Mouse (Mus musculus) megakaryocyte, embryonic 14.5 days (primary cell): ENCODE data around the gene Lrp2bp. TPM values are rescaled to one million over a fixed set of nuclear protein-coding genes. Genes with fewer than 3 reads are reported as not detected.

Experiments
- H3K27me3 ChIP-seq: replicated peaks from 2 replicates; pipeline ENCODE3; 2012; ENCODE audit warnings: inconsistent platforms
- H3K36me3 ChIP-seq: replicated peaks from 2 replicates; pipeline ENCODE3; 2012; ENCODE audit warnings: low read length, inconsistent platforms, mixed read lengths
- H3K4me1 ChIP-seq: 2 replicates; pipeline ENCODE4 v1.6.1; 2012; ENCODE audit warnings: inconsistent platforms
- H3K4me3 ChIP-seq: replicated peaks from 2 replicates; pipeline ENCODE3; 2012; ENCODE audit warnings: moderate library complexity, mild to moderate bottlenecking, inconsistent platforms
- H3K9me3 ChIP-seq: 2 replicates; pipeline ENCODE4 v1.6.1; 2012; ENCODE audit warnings: inconsistent platforms
- FLI1 ChIP-seq: IDR thresholded peaks from 2 replicates; pipeline ENCODE4 v1.6.1; 2012; ENCODE audit warnings: low read length, inconsistent platforms, mixed read lengths
- GATA1 ChIP-seq: IDR thresholded peaks from 3 replicates; pipeline ENCODE4 v1.6.1; 2012; ENCODE audit warnings: mixed read lengths, low read length, inconsistent platforms, borderline replicate concordance
- polyA plus RNA-seq: library from polyadenylated mRNA; stranded (reverse); fragments of >175 nt; gene quantifications from 2 replicates; pipeline ENCODE4 v1.2.3, GENCODE M21; 2012; ENCODE audit warnings: low replicate concordance; ENCODE audit not compliant: insufficient read depth

Lrp2bp gene
- polyA plus RNA-seq, 1 experiment, result 0.11 TPM

- no peak overlapping the region for H3K4me3 ChIP-seq
- no peaks in the 10 kb centered on the region for H3K9me3 ChIP-seq
- TF ChIP-seq FLI1, result no peak
- TF ChIP-seq GATA1, result no peak
- H3K36me3 ChIP-seq, result peaks cover 28% of the 10 kb centered on the region
- H3K27me3 ChIP-seq, result no peaks in the 10 kb centered on the region
- no peaks in the 10 kb centered on the region for H3K4me1 ChIP-seq
These were observed 23.7 kb downstream of the Lrp2bp start for GRCm38 (mm10) chr8:46022758-46023157.

DNA sequence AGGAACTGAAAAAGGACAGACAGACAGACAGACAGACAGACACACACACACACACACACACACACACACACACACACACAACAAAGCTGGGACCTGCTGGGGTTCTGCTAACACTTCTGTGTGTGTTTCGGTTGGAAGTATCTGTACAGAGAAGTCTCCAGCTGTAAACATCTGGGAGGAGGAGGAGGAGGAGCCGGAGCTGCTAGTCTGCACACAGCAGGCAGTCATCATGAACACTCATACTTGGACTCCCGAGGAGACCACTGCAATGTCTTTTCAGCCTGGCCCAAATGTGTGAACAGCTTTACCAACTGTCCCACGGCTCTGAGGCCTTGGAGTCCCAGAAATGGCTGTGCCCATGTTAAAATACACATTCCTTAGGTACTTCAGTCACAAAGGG lies 25.3 kb downstream of the Lrp2bp start:
- TF ChIP-seq GATA1 (no peak), FLI1 (no peak)
- no peaks in the 10 kb centered on the region for H3K27me3 ChIP-seq
- H3K9me3 ChIP-seq, result no peaks in the 10 kb centered on the region
- peaks cover 32% of the 10 kb centered on the region for H3K36me3 ChIP-seq
- H3K4me1 ChIP-seq, result no peaks in the 10 kb centered on the region
- no peak overlapping the region for H3K4me3 ChIP-seq

GRCm38 (mm10) chr8:46036217-46036616 lies 37.1 kb downstream of the Lrp2bp start:
- no peak for TF ChIP-seq FLI1
- TF ChIP-seq GATA1, result no peak
- H3K9me3 ChIP-seq, result no peaks in the 10 kb centered on the region
- peaks cover 8% of the 10 kb centered on the region for H3K4me1 ChIP-seq
- no peak overlapping the region for H3K4me3 ChIP-seq
- no peaks in the 10 kb centered on the region for H3K27me3 ChIP-seq
- H3K36me3 ChIP-seq, result peaks cover 96% of the 10 kb centered on the region

GRCm38 (mm10) chr8:46039666-46040065 lies 40.6 kb downstream of the Lrp2bp start:
- Histone ChIP-seq H3K9me3 (no peaks in the 10 kb centered on the region), H3K36me3 (peaks cover 96% of the 10 kb centered on the region), H3K27me3 (no peaks in the 10 kb centered on the region), H3K4me3 (no peak overlapping the region), H3K4me1 (peaks cover 12% of the 10 kb centered on the region)
- TF ChIP-seq GATA1 (no peak), FLI1 (no peak)

- H3K4me1 ChIP-seq, result peaks cover 12% of the 10 kb centered on the region
- no peaks in the 10 kb centered on the region for H3K27me3 ChIP-seq
- H3K36me3 ChIP-seq, result peaks cover 96% of the 10 kb centered on the region
- no peak overlapping the region for H3K4me3 ChIP-seq
- no peaks in the 10 kb centered on the region for H3K9me3 ChIP-seq
- TF ChIP-seq GATA1, result no peak
- TF ChIP-seq FLI1, result no peak
These were observed 41.2 kb downstream of the Lrp2bp start for GRCm38 (mm10) chr8:46040260-46040659.

GRCm38 (mm10) chr8:46072798-46073197 lies 73.7 kb downstream of the Lrp2bp start:
- Histone ChIP-seq H3K36me3 (peaks cover 80% of the 10 kb centered on the region), H3K9me3 (peaks cover 12% of the 10 kb centered on the region), H3K4me3 (no peak overlapping the region), H3K27me3 (no peaks in the 10 kb centered on the region), H3K4me1 (peaks cover 4% of the 10 kb centered on the region; the same call in 1 of the 2 replicates)
- TF ChIP-seq FLI1 (no peak), GATA1 (no peak)

- TF ChIP-seq FLI1 (no peak), GATA1 (no peak)
- Histone ChIP-seq H3K27me3 (no peaks in the 10 kb centered on the region), H3K36me3 (peaks cover 79% of the 10 kb centered on the region), H3K9me3 (peaks cover 12% of the 10 kb centered on the region), H3K4me3 (no peak overlapping the region), H3K4me1 (peaks cover 9% of the 10 kb centered on the region)
These were observed 74.5 kb downstream of the Lrp2bp start for GRCm38 (mm10) chr8:46073540-46074140.

DNA sequence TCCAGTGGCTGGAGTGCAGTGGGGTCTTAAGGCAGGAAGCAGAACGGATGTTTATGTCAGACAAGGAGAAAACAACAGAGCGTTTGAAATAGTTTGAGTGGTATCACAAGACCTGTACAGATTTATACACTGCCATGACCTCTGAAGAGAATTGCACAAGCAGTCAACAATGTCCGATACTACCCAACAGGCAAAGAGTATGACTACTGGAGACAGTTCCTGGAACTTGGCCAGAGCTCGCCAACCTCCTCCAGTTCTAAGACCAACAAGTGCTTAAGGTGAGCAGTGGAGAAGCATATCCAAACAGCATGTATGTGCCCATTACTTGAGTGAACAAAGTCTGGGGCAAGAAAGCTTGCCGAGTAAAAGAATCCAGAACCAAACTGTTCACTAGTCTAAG lies 76.1 kb downstream of the Lrp2bp start:
- TF ChIP-seq GATA1 (no peak), FLI1 (no peak)
- peaks cover 87% of the 10 kb centered on the region for H3K36me3 ChIP-seq
- H3K4me3 ChIP-seq, result no peak overlapping the region
- peaks cover 17% of the 10 kb centered on the region for H3K4me1 ChIP-seq
- peaks cover 12% of the 10 kb centered on the region for H3K9me3 ChIP-seq
- H3K27me3 ChIP-seq, result no peaks in the 10 kb centered on the region

GRCm38 (mm10) chr8:46078866-46079265 lies 79.8 kb downstream of the Lrp2bp start:
- peaks cover 75% of the 10 kb centered on the region for H3K36me3 ChIP-seq
- TF ChIP-seq FLI1, result no peak
- no peak for TF ChIP-seq GATA1

More at GRCm38 (mm10) chr8:46078866-46079265, 79.8 kb downstream of the Lrp2bp start:
- Histone ChIP-seq H3K4me1 (peaks cover 27% of the 10 kb centered on the region), H3K9me3 (no peaks in the 10 kb centered on the region), H3K4me3 (no peak overlapping the region), H3K27me3 (no peaks in the 10 kb centered on the region)

Other genes starting within 250 kb of the Lrp2bp start
- not detected in 2 replicates for gene Pdlim3, start 113.8 kb upstream of the Lrp2bp start, polyA plus RNA-seq
- gene Ccdc110, start 64.7 kb upstream of the Lrp2bp start, polyA plus RNA-seq, result not detected in 2 replicates
- gene 1700029J07Rik, start 24.1 kb upstream of the Lrp2bp start, polyA plus RNA-seq, result 0.75 TPM in 1 of 2 replicates, not detected in the other
- gene Ufsp2, start 23.8 kb upstream of the Lrp2bp start, polyA plus RNA-seq, result 2.5 TPM in 1 of 2 replicates, not detected in the other
- 3.6 and 5.2 TPM in 2 replicates for gene Ankrd37, start 6.4 kb downstream of the Lrp2bp start, polyA plus RNA-seq
- gene Cfap97, start 152.5 kb downstream of the Lrp2bp start, polyA plus RNA-seq, result 0.76 TPM in 1 of 2 replicates, not detected in the other
- 15.4 and 16.6 TPM in 2 replicates for gene Snx25, start 152.9 kb downstream of the Lrp2bp start, polyA plus RNA-seq
- 25.5 and 45.6 TPM in 2 replicates for gene Slc25a4, start 212.0 kb downstream of the Lrp2bp start, polyA plus RNA-seq